Mouse (Mus musculus) lung, embryonic 14.5 days (tissue): ENCODE measurements around the gene Rasl11a. TPM values are rescaled to one million over a fixed set of nuclear protein-coding genes. Genes with fewer than 3 reads are reported as not detected.
A peak's percentile ranks its signal among the peaks of the same experiment; 100 is the strongest.

Source experiments
- ATAC-seq: fragments of 200-750 bp; cut with Nextera tagmentation; 2 replicates; pipeline ENCODE4 v1.8.0; 2017; ENCODE audit warnings: mild to moderate bottlenecking, moderate TSS enrichment, moderate library complexity; ENCODE audit not compliant: insufficient read depth
- DNase-seq: peaks from one replicate; pipeline ENCODE4 v3.0.0-alpha.2; 2015
- H3K27ac ChIP-seq: fragments of 300-500 bp; sonication (generic); 2 replicates; pipeline ENCODE4 v1.5.1; 2014; ENCODE audit warnings: low read depth, mild to moderate bottlenecking, moderate library complexity
- H3K27me3 ChIP-seq: fragments of 300-500 bp; sonication (generic); 2 replicates; pipeline ENCODE4 v1.6.1; 2014; ENCODE audit warnings: low read length, control low read depth; ENCODE audit not compliant: insufficient read depth
- H3K36me3 ChIP-seq: fragments of 300-500 bp; sonication (generic); 2 replicates; pipeline ENCODE4 v1.6.1; 2014; ENCODE audit warnings: control low read depth; ENCODE audit not compliant: insufficient read depth
- H3K4me1 ChIP-seq: fragments of 300-500 bp; sonication (generic); 2 replicates; pipeline ENCODE4 v1.6.1; 2014; ENCODE audit warnings: antibody characterized with exemption, control low read depth; ENCODE audit not compliant: insufficient read depth
- H3K4me2 ChIP-seq: fragments of 300-500 bp; sonication (generic); 2 replicates; pipeline ENCODE4 v1.6.1; 2014; ENCODE audit warnings: mild to moderate bottlenecking
- H3K4me3 ChIP-seq: fragments of 300-500 bp; sonication (generic); 2 replicates; pipeline ENCODE4 v1.5.1; 2014; ENCODE audit warnings: low read depth, low read length
- H3K9ac ChIP-seq: fragments of 300-500 bp; sonication (generic); 2 replicates; pipeline ENCODE4 v1.6.1; 2014
- H3K9me3 ChIP-seq: fragments of 300-500 bp; sonication (generic); 2 replicates; pipeline ENCODE4 v1.6.1; 2016; ENCODE audit warnings: low read depth, low read length, control low read depth
- CTCF ChIP-seq: IDR thresholded peaks from 2 replicates; pipeline ENCODE4 v1.5.1; 2016; ENCODE audit warnings: antibody characterized with exemption, low read depth
- WGBS: fragments of 180-500 bp; shearing (Covaris S2); extraction: QIAGEN DNeasy Blood & Tissue Kit; methylation state at CpG from one replicate; pipeline ENCODE4 v1.1.7; 2014; 5-methylcytosine and 5-hydroxymethylcytosine counted together
- polyA plus RNA-seq: library from polyadenylated mRNA; unstranded; fragments of >200 nt; fragmentation: Nextera tagmentation; extraction: Ambion mirVana; gene quantifications from 2 replicates; pipeline ENCODE4 v1.2.1, GENCODE M21; 2014

Rasl11a gene
- polyA plus RNA-seq, 1 experiment from 2014 or later, result 18.6 TPM

DNA sequence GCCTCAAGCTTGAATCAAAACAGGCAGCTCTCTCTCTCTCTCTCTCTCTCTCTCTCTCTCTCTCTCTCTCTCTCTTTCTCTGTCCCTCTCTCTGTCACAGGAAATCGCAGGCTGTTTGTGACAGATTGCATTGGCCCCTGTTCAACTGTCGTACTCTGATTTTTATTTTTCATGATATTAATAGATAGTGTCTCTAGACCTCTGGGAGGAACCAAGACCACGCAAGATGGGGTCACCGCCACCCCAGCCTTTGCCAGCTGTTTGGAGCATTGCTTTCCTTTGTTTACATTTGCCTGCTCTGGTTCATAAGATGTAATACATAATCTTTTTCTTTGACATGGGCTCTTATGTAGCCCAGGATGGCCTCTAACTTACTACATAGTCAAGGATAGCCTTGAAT is 2.9 kb upstream of the Rasl11a start:
- Histone ChIP-seq H3K27me3 (no peaks in the 10 kb centered on the region; the same call in 1 of the 2 replicates), H3K4me2 (no peak overlapping the region), H3K9me3 (no peaks in the 10 kb centered on the region), H3K27ac (no peak overlapping the region), H3K4me3 (no peak overlapping the region), H3K9ac (no peak overlapping the region), H3K36me3 (peaks cover 31% of the 10 kb centered on the region), H3K4me1 (peaks cover 8% of the 10 kb centered on the region; the same call in 1 of the 2 replicates)
- TF ChIP-seq CTCF, result no peak
- DNase-seq (peak; percentile 42), ATAC-seq (no peak)
- 55% methylated on average over 4 of the region's 4 CpGs for WGBS

DNA sequence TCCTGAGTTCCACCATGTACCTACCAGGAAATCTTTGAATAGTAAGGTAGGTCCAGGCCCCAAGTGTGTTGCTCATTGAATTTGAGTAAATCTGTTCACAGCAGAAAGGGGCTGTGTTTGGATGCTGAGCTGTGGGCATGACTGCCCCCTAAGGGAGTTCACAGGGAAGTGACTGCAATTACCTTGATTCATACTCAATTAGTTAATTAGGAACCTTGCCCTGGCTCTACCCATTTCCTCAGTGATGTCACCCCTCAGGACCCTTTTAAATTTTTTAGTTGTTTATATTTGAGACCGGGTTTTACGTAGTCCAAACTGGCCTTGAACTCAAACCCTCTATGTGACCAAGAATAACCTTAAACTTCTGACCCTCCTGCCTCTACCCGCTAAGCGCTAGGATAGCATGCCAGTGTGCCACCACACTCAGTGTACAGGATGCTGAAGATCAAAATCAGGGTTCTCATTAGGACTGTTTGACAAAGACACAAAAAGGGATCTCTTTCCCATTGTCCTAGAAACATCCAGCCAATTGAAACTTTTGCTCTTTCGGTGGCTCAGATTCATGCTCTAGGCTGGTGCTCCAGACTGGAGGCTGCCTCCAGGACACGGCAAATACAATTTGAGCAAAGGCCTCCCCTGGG is 450 bp upstream of the Rasl11a start:
- peaks cover 8% of the 10 kb centered on the region; the same call in 1 of the 2 replicates for H3K4me1 ChIP-seq
- peak overlapping the region; percentile 46; the same call in 1 of the 2 replicates for H3K27ac ChIP-seq
- peak overlapping the region; percentile 69 for H3K9ac ChIP-seq
- ATAC-seq (peak; percentile 21; the same call in 1 of the 2 replicates), DNase-seq (no peak)
- peak overlapping the region; percentile 97 for H3K4me2 ChIP-seq
- 0 out of 2 replicates have a peak, but pooled peaks cover 11% of the 10 kb centered on the region for H3K36me3 ChIP-seq
- peak overlapping the region; percentile 71 for H3K4me3 ChIP-seq
- no peaks in the 10 kb centered on the region for H3K9me3 ChIP-seq
- 11% methylated on average over 6 of the region's 6 CpGs for WGBS
- peak; percentile 53 for TF ChIP-seq CTCF
- H3K27me3 ChIP-seq, result no peaks in the 10 kb centered on the region; the same call in 1 of the 2 replicates

DNA sequence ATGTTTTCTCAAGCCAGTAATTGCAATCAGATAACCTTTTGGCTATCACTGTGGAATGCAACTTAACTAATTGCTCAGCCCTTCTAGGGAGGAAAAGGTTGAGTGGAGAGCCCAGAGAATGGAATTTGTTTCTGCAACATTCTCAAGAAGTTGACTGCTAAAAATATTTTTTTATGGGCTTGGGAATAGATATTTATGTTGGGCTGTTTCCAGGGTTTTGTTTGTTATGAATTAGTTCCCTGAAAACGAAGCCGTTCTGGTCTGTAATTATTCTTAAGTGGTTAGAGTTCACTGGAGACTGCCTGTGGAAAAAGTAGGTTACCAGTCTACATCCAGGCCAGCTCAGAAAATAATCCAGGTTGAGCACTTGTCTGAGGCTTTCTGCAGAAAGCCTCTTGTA is 1.6 kb downstream of the Rasl11a start:
- ATAC-seq, result no peak
- Histone ChIP-seq H3K4me2 (peak overlapping the region; percentile 97), H3K9ac (no peak overlapping the region), H3K4me3 (peak overlapping the region; percentile 71), H3K27me3 (no peaks in the 10 kb centered on the region; the same call in 1 of the 2 replicates), H3K9me3 (no peaks in the 10 kb centered on the region), H3K4me1 (peaks cover 8% of the 10 kb centered on the region; the same call in 1 of the 2 replicates), H3K27ac (peak overlapping the region; percentile 48; the same call in 1 of the 2 replicates), H3K36me3 (0 out of 2 replicates have a peak, but pooled peaks cover 4% of the 10 kb centered on the region)
- 21% methylated on average over 2 of the region's 2 CpGs for WGBS
- TF ChIP-seq CTCF, result no peak
- peak; percentile 80 for DNase-seq

DNA sequence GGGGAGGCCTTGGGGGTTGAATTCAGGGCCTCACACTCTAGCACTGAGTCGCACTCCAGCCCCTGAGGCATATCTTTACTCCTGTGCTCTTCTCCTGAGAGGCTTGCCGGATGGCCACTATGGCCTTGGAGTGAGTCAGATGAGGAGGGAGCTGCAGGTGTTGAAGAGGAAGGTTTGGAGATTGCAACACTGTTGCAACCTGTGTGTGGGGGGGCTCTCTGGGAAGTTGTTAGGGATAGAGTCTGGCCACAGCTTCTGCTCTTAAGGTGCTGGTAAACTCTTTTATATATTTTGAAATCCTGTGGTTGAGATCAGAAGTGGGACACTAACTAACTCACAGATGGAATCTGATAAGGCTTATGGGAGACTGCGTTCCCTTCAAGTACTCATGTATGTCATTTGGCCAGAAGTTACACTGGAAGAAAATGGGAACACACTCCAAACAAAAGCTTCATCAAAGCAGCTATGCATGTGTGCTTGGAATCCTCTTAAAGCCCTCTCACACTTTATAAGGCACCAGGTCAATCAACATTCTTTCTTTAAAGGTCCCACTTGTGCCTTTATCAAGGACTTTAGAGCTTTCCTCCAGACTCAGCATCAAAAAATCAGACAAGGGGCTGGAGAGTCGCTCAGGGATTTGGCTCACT is 4.2 kb downstream of the Rasl11a start:
- 0 out of 2 replicates have a peak, but pooled peaks cover 4% of the 10 kb centered on the region for H3K36me3 ChIP-seq
- H3K4me3 ChIP-seq, result no peak overlapping the region
- H3K9me3 ChIP-seq, result no peaks in the 10 kb centered on the region
- H3K4me2 ChIP-seq, result no peak overlapping the region
- no peak overlapping the region; the same call in 1 of the 2 replicates for H3K27ac ChIP-seq
- DNase-seq (no peak), ATAC-seq (no peak)
- no peak for TF ChIP-seq CTCF
- H3K27me3 ChIP-seq, result no peaks in the 10 kb centered on the region; the same call in 1 of the 2 replicates
- no peak overlapping the region for H3K9ac ChIP-seq
- H3K4me1 ChIP-seq, result peaks cover 8% of the 10 kb centered on the region; the same call in 1 of the 2 replicates
- WGBS, result 65% methylated on average over 4 of the region's 4 CpGs

DNA sequence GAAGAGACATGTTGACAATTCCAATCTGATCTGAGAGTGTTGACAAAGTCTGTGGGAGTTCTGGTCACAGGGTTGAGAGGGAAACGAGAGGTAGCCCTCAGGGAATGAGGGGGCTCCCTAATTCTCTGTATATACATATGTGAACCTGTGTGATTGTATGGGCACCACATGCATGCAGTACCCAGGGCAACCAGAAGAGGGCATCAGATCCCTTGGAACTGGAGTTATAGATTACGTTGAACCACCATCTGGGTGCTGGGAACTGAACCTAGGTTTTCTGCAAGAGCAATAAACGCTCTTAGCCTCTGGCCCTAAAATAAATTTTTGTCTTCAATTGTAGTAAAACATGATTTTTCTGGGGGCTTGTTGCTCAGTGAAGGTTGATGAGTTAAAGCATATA is 11.2 kb downstream of the Rasl11a start:
- no peaks in the 10 kb centered on the region for H3K27me3 ChIP-seq
- no peak overlapping the region for H3K4me2 ChIP-seq
- peak; percentile 36; the same call in 1 of the 2 replicates for TF ChIP-seq CTCF
- no peak overlapping the region for H3K4me3 ChIP-seq
- DNase-seq (no peak), ATAC-seq (no peak)
- H3K9me3 ChIP-seq, result no peaks in the 10 kb centered on the region
- H3K4me1 ChIP-seq, result no peaks in the 10 kb centered on the region
- WGBS, result 86% methylated on average over 3 of the region's 3 CpGs
- no peak overlapping the region for H3K27ac ChIP-seq
- H3K36me3 ChIP-seq, result no peaks in the 10 kb centered on the region
- H3K9ac ChIP-seq, result no peak overlapping the region

DNA sequence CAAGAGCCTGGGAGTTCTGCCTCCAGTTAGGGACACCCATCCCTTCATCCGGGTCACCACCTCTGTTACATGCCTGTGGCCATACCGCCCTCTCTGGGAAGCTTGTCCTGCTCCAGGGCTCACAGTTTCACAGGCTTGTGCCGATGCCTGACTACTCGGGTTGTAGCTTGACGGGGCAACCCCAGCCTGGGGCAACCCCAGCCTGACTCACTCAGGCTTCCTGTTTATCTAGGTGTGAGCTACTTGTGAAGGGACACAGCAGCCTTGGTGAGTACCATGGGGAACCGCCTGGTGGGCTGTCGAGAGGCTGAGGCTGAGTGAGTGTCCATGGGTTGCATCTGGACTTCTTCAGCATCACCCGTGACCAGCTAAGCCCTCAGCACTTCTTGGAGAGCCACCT is 12.7 kb downstream of the Rasl11a start:
- TF ChIP-seq CTCF, result no peak
- DNase-seq (no peak), ATAC-seq (no peak)
- Histone ChIP-seq H3K27me3 (no peaks in the 10 kb centered on the region), H3K36me3 (no peaks in the 10 kb centered on the region), H3K4me2 (no peak overlapping the region), H3K4me3 (no peak overlapping the region), H3K4me1 (0 out of 2 replicates have a peak, but pooled peaks cover 3% of the 10 kb centered on the region), H3K9me3 (no peaks in the 10 kb centered on the region), H3K9ac (no peak overlapping the region), H3K27ac (no peak overlapping the region)
- 62% methylated on average over 8 of the region's 8 CpGs for WGBS

DNA sequence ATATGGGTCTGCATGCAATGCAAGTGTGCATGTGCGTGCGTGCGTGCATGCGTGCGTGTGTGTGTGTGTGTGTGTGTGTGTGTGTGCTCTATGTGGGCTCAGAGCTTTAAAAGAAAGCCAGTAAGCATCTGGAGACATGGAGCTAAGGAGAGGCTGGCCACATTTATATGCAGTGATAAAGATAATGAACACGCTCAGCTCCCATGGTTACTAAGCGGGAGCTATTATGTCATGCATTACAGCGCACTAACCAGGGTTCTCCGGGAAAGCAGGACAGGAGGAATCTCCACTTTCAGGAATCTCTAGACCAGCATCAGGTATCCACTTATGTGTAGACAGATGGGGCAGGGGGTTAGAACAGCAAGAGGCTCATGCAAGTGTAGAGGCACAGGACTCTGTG is 13.9 kb downstream of the Rasl11a start:
- Histone ChIP-seq H3K27ac (no peak overlapping the region), H3K27me3 (no peaks in the 10 kb centered on the region), H3K9ac (no peak overlapping the region), H3K9me3 (no peaks in the 10 kb centered on the region), H3K36me3 (no peaks in the 10 kb centered on the region), H3K4me2 (no peak overlapping the region), H3K4me1 (0 out of 2 replicates have a peak, but pooled peaks cover 3% of the 10 kb centered on the region), H3K4me3 (no peak overlapping the region)
- no peak for TF ChIP-seq CTCF
- 92% methylated on average over 9 of the region's 9 CpGs for WGBS
- DNase-seq (no peak), ATAC-seq (no peak)
